Mouse (Mus musculus): ENCODE data around the gene Ina.

DNA sequence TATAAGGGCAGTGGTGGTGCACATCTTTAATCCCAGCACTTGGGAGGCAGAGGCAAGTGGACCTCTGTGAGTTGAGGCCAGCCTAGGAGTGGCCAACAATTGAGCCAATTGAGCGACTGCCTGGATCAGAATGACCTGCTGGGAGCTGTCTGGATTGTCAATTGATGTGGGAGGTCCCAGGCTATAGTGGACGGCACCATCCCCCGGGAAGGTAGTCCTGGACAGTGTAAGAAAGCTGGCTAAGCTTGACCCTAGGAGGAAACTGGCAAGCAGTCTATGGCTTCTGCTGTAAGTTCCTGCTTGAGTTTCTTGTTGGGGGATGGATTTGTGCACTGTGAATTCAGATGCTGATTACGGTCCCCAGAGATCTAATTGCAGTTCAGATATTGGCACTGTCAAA is 46.6 kb upstream of the Ina start:
- TF ChIP-seq CTCF (IDR thresholded peaks at IDR 0.05; ENCODE audit: borderline replicate concordance, control insufficient read depth, extremely low read depth, insufficient read depth, low read length, poor library complexity), result no peak
- TF ChIP-seq POLR2A (IDR thresholded peaks at IDR 0.05; ENCODE audit: control insufficient read depth, extremely low read depth, insufficient read depth, low read length, poor library complexity), result no peak
